Mouse (Mus musculus) T-helper 2 cell (primary cell): ENCODE results near the gene Gpr162.
"Not testable (repeated sequence)": the region's sequence is repeated elsewhere in the genome, so short reads cannot be mapped to it uniquely, and the experiment has no call there.

Experiments
- in situ Hi-C: fragments of 300-600 bp; cut with MboI, MseI; formaldehyde crosslinking; loops from one replicate; pipeline ENCODE4 v1.15.1; 2025; ENCODE audit warnings: high pct_unique_total_duplicates

The Gpr162 gene

GRCm38 (mm10) chr6:124813496-124813895, 50.3 kb downstream of the Gpr162 start:
- in situ Hi-C loops = no loop called here

- in situ Hi-C loops = no loop called here
Observed at GRCm38 (mm10) chr6:124812848-124813247, 50.9 kb downstream of the Gpr162 start.

- in situ Hi-C loops = no loop called here
Observed at GRCm38 (mm10) chr6:124811701-124812560, 51.9 kb downstream of the Gpr162 start.

GRCm38 (mm10) chr6:124811403-124811665, 52.4 kb downstream of the Gpr162 start:
- in situ Hi-C loops = no loop called here

GRCm38 (mm10) chr6:124810566-124811402, 53.0 kb downstream of the Gpr162 start:
- in situ Hi-C loops = not testable (repeated sequence)

GRCm38 (mm10) chr6:124809775-124810538, 53.8 kb downstream of the Gpr162 start:
- in situ Hi-C loops = no loop called here

GRCm38 (mm10) chr6:124809052-124809774, 54.6 kb downstream of the Gpr162 start:
- in situ Hi-C loops = no loop called here
